Mouse (Mus musculus) heart, postnatal 25 days (tissue): ENCODE data around the gene Olfr741. TPM values are rescaled to one million over a fixed set of nuclear protein-coding genes. Genes with fewer than 3 reads are reported as not detected.

ENCODE experiments used
- DNase-seq: peaks from one replicate; pipeline ENCODE4 v3.0.0; 2022; ENCODE audit warnings: low spot score
- intact Hi-C: fragments of 180-260 bp; cut with DNase I; formaldehyde crosslinking; loops from one replicate; pipeline ENCODE4 v1.15.1; 2025
- total RNA-seq, 2 experiments: library from RNA; stranded (reverse); gene quantifications; 2 replicates each; pipeline ENCODE4 v1.2.3; 2021

Gene Olfr741
- not detected for total RNA-seq

DNA sequence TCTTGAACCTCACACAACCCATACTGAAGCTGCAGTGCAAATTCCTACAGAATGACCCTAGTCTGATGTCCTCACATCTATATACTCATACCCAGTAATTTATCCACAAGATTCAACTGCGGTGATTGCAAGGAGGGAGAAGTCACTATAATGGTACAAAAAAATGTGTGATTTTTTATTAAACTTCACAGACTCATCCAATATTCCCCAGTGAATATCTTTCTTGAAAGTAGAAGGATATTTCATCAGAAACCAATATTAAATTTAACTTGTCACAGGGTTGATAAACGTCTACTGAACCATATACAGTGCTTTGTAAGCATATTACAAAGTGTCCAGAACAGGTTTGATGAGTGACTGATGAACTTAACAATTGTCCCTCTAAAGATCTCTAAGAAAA is at the start of gene Olfr741:
Gene Olfr741, plus strand, starts transcription at position 301 of the 400 bp plus-strand sequence.
- no peak for DNase-seq
- intact Hi-C loops, result no loop called here

GRCm38 (mm10) chr14:50445245-50445644 is 27.3 kb upstream of the Olfr741 start, which contains the start of gene Olfr740:
TSS of gene Olfr740 (plus strand) at chr14:50445545.
- intact Hi-C loops, result no loop called here
- DNase-seq, result no peak

- no peak for DNase-seq
- intact Hi-C loops, result no loop called here
Measured at GRCm38 (mm10) chr14:50478406-50478805, 5.9 kb downstream of the Olfr741 start.

DNA sequence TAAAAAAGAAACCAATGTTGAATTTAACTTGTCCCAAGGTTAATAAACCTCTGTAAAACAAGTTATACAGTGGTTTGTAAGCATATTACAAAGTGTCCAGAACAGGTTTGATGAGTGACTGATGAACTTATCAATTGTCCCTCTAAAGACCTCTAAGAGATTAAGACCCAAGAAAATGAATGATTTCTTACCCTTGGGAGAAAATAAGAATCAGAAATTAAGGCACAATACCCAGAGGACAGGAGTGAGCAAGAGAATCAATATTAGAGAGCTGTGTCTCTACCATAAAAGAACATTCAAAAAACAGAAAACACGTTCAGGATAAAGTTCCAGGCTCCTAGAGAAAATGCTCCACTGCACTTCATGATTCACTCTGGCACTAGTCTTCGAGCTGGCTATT is 30.8 kb downstream of the Olfr741 start, which contains the start of gene Olfr742:
Gene Olfr742, plus strand, starts transcription at position 301 of the 400 bp plus-strand sequence.
- intact Hi-C loops, result no loop called here
- DNase-seq, result no peak

DNA sequence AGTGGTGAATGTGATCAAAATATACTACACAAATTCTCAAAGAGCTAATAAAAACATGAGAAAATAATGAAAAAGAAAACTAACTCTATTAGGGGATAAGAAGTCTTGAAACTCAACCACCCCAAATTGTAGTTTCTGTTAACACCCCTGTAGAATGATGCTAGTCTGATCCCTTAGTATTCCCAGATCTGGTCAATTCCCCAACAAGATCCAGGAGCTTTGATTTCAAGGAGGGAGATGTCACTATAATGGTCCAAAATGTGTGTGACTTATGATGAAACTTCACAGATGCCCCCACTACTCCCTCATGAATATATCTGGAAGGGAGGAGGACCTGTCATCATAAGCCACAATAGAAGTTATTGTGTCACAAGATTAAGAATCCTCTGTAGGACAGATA is 49.0 kb downstream of the Olfr741 start, which contains the start of gene Olfr743:
Gene Olfr743, plus strand, starts transcription at position 301 of the 400 bp plus-strand sequence.
- no peak for DNase-seq
- intact Hi-C loops, result no loop called here

Other genes starting within 250 kb of the Olfr741 start
- gene Olfr731, start 230.9 kb upstream of the Olfr741 start, total RNA-seq, result not detected
- gene Olfr732, start 188.5 kb upstream of the Olfr741 start, total RNA-seq, result not detected
- gene Olfr733, start 171.2 kb upstream of the Olfr741 start, total RNA-seq, result not detected
- gene Olfr734, start 146.0 kb upstream of the Olfr741 start, total RNA-seq, result not detected
- gene Olfr735, start 123.9 kb upstream of the Olfr741 start, total RNA-seq, result not detected
- gene Tlr11, start 114.8 kb upstream of the Olfr741 start, total RNA-seq, result not detected
- not detected for gene Olfr736, start 91.6 kb upstream of the Olfr741 start, total RNA-seq
- gene Olfr738, start 65.2 kb upstream of the Olfr741 start, total RNA-seq, result not detected
- gene Olfr739, start 54.1 kb upstream of the Olfr741 start, total RNA-seq, result not detected
- not detected for gene Olfr740, start 27.2 kb upstream of the Olfr741 start, total RNA-seq
- gene Olfr742, start 30.9 kb downstream of the Olfr741 start, total RNA-seq, result not detected
- gene Olfr743, start 49.1 kb downstream of the Olfr741 start, total RNA-seq, result not detected
- not detected for gene Olfr744, start 142.1 kb downstream of the Olfr741 start, total RNA-seq
- gene Olfr745, start 166.7 kb downstream of the Olfr741 start, total RNA-seq, result not detected
- not detected for gene Olfr746, start 174.3 kb downstream of the Olfr741 start, total RNA-seq
- gene Olfr747, start 220.5 kb downstream of the Olfr741 start, total RNA-seq, result not detected
- not detected for gene Olfr748, start 234.6 kb downstream of the Olfr741 start, total RNA-seq